Mouse (Mus musculus): ENCODE data around the gene Efl1.

Efl1 gene

DNA sequence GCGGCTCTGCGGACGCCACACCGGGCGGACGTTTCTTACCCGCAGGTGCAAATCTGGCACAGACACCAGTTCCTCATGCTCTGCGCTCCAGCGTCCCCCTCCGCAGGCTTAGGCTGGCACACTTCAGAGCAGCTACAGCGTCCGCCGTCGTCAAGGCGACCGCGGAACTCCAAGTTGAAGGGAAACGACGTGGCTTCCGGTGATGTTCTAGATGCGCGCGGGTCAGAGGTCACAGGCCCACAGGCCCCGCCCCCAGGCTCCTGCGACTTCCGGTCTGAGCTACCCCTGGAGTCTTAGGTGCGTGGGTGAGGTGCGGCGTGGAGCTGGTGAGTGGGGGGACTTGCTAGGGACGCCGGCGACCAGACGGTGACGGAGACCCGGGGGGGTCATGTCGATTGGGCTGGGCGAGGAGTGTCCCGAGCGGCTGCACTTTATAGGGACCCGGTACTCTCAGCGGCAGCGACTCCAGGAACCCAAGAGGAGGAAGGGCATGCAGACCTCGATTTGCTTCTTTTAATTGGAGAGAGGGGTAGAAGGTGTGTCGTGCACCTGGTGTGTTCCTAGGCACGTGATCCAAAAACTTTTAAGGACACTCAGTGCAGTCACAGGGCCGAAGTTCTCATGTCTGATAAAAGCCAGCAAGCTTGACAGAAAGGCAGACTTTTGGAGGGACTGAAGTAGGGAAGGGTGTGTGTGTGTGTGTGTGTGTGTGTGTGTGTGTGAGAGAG, at the start of gene Efl1, which contains the start of gene Saxo2:
Gene Efl1, plus strand, starts transcription at position 262 of the 728 bp plus-strand sequence.
Gene Saxo2, minus strand, starts transcription at position 176 of the 728 bp plus-strand sequence.
- DNase-seq (ENCODE audit: low spot score), result peak; percentile 88

DNA sequence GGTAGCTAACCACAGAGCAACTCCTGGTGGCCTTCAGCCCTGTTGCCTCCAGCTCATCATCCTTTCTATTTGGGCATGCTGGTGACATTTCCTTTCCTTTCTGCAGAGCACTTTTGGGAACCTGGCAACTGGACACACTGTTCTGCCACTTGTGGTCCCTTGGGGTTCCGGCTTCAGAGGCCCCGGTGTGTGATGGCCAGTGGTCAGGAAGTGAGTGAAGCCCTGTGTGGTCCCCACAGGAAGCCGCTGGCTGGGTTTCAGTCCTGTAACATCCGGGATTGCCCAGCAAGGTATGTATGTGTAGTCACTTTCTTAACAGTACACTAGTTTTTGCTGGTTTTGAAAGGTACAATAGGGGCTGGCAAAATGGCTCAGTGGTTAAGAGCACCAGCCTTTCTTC, 46.4 kb upstream of the Efl1 start:
- DNase-seq (ENCODE audit: low spot score), result no peak

DNA sequence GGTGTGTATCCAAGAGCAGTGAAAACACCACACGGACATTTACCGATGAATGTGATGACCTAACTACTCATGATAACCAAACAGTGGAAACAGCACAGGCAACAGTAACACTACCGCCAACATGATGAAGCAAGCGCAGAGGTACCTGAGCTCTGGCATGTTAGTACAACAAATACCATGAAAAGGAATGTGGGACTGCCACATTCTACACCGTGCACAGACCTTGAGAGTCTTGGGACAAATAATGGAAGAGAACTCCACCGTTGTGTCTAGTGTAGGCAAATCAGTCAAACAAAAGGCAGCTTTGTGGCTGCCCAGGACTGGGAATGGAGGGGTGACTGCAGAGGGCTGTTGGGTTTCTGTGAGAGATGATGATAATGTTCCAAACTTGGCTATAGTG, 43.0 kb upstream of the Efl1 start:
- no peak for DNase-seq (ENCODE audit: low spot score)

DNA sequence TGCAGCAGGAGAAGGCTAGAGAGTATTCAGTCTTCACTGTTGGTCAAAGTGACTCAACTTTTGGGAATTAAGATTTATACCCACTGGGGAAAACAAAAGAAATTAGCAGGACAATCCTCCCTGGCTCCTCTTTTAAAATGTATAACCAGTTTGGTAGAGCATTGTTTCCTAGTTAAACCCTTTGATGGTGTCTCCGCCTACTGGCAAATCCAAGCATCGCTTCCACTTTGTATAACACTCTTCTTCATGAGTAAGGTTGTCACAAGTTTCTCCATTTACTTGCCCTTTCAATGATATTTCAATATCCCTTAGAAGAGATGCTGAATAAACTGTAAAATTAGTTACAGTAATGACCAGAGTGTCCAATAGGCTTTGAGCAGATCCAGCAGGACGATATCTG, 38.8 kb upstream of the Efl1 start:
- DNase-seq (ENCODE audit: low spot score), result no peak

DNA sequence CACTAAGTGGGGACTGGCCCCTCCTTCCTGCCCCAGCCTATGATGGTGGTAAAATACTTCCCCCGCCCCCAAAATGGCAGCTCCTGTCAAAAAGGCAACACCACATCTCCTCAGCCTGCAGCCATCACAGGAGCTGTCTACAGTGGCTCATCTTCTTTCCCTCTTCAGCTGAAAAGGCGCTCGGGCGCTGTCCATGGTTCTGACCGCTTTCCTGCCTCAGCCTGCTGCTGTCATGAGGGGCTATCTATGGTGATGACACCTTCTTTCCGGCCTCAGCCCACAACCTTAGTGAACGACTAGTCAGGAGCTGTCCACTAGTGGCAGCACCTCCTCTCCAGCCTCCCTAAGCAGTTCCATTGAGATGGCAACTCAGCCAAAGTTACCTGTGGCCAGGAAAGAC, 23.1 kb upstream of the Efl1 start:
- DNase-seq (ENCODE audit: low spot score), result no peak

DNA sequence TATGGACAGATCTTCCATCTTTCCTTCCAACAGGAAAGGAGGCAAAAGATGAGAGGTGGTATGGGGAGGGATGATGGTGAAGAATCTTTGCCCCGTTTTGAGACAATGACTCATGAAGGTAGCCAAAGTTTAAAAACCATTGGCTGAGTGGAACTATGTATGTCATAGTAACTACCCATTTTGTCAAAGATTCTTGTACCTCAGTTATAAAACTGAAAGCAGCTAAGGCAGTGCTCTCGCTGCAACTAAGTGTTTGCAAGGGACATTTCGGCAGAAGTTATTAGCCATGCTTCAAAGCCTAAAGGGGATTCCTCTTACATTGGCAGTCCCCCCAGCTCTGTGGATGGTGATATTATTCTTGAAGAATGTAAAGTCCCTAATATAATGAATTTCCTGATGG, 1.2 kb upstream of the Efl1 start:
- no peak for DNase-seq (ENCODE audit: low spot score)

DNA sequence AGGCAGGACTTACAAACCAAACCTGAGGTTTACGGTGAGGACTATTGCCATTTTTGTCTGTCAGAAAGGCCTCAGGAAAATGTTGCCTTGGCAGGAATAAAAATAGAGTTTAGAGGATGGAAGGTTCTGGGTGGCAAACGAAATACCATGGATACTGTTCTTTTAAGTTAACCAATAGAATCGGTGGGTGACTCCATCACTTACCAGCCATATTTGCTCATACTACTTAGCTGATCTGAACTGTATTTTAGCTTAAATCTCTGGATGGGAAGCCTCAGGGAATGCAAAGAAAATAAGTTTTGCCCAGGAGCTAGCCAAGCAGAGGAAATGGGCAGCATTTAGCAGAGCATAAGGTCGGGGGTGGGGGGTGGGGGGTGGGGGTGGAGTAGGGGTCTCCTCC, 505 bp upstream of the Efl1 start:
- DNase-seq (ENCODE audit: low spot score), result no peak

DNA sequence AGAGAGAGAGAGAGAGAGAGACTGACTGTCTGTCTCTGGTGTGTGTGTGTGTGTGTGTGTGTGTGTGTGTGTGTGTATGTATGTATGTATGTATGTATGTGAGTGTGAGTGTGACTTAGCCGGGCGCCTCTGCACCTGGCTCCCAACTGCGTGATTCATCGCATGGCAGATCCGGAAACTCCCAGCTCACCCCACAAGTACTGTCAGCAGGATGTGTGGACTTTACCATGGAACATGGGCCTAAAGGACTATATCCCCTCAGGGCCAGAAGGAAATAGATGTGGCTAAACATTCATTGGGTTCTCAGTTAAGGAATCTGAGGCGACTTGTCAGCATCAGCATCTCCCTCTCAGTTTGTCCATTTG, 649 bp downstream of the Efl1 start:
- no peak for DNase-seq (ENCODE audit: low spot score)

DNA sequence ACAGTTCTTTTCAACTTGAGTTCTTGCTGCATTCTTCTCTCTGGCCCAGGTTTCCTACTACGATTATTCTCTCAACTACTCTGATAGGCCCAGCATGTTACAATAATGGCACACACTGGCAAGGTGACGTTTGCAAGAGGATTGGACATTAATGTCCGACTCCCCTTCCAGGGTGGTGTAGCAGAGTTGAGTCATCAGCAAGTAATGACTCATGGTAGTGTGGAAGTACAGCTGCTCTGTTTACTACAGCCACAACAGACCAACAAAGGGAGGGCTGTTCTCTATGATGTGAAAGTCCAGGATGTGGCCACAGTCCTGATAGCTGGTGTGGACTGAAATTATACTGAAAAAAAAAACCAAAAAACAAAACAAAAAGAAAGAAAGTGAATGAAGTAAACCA, 16.2 kb downstream of the Efl1 start:
- DNase-seq (ENCODE audit: low spot score), result no peak

DNA sequence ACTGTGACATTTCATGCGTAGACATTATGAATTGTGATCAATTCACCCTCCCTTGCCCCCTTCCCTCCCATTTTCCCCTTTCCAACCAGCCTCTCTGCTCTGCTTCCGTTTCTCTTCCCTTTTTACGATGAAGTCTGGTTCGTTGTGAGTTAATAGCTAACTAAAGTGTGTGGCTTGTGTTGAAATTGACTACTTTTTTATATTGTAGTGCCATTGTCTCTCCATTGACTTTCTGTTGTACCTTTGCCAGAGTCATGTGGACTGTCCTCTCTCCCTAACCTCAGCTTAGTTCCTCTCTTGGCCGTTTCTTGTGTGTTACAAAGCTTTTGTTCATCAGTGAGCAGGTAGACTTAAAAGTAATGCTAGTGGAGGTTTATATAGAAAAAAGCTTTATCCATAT, 27.6 kb downstream of the Efl1 start:
- DNase-seq (ENCODE audit: low spot score), result no peak

DNA sequence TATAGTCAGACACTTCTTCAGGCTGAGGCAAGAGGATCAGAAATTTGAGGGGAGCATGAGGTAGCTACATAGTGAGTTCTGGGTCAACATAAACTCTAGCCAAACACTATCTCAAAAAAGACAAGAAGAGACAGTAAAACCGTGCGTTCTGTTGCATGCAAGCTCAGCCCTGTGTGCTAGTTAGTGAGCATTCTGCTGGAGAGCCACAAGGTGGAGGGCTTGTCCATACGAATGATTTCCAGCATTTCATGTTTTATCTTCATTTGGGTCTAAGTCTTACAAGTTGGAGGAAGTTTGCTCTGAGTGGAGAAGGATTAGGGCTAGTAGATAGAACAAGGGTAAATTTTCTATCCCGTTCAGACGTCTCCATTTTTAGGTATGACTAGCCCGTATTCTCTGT, 28.4 kb downstream of the Efl1 start:
- DNase-seq (ENCODE audit: low spot score), result no peak

DNA sequence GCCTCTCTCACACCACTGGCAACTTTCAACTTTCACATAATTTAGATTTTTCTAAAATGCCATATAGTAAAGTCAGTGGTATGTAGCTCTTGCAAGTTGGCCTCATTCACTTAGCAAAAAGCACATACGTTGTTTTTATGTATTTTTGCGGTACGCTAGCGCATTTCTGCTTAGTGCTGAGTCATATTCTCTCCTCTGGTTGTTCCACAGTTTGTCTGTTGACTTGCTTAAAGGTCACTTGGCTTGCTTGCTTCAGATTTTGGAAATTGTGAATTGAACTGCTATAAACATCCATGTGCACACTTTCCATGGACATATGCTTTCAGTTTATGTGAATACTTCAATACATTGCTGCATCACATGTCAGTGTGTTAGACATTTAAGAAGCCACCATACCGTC, 31.5 kb downstream of the Efl1 start:
- no peak for DNase-seq (ENCODE audit: low spot score)

DNA sequence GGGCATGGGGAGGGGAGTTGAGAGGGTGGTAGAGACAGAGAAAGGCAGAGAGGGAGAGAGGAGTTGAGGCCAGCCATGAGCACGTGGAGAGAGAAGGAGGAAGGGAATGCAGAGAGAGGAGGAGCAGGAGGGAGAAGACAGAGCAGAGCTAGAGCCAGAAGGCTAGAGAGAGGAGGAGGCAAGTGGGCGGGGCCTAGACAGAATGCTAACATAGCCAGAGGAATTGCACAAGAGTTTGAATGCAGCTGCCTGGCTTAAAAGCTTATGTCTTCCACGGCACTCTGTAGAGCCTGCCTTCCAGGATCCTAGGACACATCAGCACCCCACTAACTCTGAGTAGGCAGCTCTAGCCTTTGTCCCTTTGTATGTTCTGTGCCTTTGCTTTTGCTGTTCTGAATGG, 40.3 kb downstream of the Efl1 start:
- DNase-seq (ENCODE audit: low spot score), result no peak

DNA sequence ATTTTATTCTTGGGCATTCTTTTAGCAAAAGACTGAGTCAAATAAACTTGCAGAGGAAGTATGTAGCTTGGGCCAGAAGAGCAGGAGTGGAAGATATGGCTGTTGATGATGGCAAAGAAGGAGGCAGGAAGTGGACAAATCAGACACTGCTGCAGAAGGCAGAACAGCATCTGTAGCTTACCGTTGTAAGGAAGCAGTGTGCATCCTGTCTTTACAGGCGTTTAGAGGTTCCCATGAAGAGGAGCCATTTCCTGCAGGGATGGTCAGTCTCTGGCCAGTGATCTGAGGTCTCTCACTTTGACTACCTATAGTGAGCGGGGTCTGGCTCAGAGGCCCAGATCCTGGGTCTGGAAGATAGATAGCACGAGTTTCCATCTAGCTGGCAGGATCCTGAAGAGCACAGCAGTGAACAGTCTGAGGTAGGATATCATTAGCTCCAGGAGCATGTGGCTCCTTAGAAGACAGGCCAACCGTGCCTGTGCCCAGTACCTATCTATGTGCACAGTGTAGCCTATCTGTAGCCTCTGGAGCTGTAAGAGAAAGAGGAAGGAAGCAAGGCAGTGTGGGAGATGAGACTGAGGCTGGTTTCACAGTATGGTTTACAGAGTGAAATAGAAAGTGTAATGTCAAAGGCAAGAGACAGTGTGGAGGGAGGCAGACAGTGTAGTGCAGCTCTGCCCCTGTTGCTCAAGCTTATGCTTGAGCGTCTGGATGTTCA, 42.8 kb downstream of the Efl1 start:
- DNase-seq (ENCODE audit: low spot score), result no peak

DNA sequence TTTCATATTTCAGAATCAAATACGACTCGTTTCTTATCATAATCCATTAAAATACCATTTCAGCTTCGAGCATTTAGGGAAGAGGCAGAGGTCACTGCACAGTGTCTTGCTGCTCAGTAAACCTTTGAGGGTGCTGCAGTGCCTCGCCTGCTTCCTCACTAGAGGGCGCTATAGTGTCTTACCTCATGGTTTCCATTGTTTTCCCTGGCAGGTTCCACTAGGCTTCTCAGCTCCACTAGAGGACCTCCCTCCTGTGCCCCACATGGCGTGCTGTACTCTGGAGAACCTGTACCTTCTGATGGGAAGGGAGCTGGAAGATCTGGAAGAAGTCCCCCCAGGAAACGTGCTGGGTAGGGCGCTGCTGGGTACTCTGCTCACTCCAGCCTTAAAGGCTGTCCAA, 49.3 kb downstream of the Efl1 start:
- DNase-seq (ENCODE audit: low spot score), result no peak

DNA sequence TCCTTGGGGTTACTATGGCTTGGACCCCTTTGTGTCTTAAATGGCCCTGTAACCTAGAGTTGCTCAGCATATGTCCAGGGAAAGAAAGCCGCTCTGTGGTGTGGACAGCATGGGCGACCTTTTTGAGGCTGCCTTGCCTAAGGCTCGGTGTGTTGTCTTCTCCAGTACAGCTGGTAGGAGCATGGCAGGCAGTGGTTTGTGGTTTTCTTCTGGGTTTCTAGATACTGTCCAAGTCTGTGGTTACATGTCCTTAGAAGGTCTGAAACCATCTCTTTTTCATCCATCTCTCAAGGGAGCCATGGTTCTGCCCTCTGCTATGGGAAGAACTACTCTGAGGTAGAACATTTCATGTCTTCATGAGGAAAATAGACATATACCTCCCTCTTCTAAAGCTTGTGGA, 50.6 kb downstream of the Efl1 start:
- DNase-seq (ENCODE audit: low spot score), result no peak

DNA sequence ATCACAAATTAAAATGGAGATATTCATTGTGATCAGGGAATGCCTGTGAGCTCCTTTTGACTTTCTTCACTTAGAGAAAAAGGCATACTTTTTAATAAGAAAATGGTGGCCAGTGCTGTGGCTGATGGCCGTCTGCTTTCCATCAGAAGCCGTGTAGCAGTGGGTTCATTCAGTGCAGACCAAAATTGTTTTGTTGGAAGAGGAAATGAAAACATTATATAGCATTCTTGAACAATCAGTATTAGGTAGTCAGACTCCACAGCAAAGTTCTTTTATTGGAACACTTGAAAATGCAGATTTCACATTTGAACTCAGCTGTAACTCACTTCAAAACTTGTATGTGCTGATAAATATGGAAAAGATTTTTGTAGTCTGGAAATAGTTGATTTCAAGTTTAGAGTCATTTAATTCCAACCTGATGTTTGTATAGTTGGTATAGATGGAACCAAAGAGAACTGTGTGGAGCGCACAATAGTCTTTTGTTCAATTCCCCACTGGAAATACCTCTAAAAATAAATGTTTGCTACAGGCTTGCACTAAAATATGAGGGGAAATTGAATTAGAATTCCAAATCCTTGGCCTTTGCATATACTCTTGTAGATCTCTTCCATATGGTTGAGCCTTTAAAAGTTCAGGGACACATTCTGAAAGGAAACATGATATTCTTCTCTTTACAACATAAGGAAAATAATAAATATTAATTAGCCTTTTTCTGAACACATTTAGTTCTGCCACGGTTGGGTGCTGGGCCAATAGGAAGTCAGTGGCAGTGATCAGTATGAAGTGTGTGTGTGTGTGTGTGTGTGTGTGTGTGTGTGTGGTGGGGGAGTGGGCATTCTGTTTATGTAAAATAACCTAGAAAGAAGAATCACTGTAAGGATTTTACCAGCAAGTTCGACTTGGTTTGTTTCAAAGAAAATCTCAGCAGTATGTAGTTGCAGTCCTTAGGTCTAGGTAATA, 54.2 kb downstream of the Efl1 start:
- no peak for DNase-seq (ENCODE audit: low spot score)

DNA sequence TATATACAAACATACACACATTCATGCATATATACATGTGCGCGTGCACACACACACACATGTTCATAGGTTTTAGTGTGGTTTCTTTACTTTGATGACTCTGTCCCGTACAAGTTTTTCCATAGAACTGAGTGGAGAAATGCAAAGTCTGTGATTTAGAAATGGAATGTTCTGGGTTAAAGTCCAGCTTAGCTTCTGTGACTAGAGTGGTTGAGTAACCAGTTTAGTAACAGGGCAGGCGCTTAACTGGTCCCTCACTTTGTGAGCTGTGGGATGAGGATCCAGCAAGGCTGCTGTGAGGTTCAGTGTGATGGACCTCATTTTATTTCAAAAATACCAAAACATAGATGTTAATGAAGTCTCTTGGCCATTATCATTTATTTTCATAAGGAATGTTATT, 60.8 kb downstream of the Efl1 start:
- no peak for DNase-seq (ENCODE audit: low spot score)

DNA sequence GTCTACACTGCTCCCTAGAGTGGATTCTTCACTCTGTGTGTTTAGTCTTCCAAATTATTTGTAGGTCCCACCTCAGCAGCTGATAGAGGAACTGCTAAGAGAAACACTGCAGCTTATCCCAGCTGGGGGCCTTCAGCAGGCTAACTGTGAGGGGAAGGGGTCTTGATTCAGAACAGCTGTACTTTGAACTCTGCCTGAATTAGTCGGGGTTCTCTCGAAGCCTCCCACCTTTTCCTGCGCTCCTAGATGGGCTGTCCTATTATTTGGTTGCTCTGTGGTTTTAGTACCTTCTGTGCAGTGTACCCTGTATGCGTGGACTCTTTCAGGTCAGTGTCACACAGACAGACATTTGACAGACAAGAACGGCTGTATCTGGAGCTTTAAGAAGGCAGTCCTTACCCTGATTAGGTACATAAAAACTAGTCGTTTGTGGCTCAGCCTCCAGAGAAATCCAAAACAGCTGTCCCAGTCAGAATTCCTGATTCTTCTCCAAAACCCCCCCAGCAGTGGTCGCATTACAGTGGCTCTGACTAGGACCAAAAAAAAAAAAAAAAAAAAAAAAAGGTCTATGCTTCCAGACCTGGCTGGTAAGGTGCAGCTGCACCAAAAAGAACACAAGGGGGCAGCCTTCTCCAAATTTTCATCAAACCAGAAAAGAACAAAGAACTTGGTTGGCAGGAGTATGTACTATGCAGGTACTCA, 66.9 kb downstream of the Efl1 start:
- no peak for DNase-seq (ENCODE audit: low spot score)

DNA sequence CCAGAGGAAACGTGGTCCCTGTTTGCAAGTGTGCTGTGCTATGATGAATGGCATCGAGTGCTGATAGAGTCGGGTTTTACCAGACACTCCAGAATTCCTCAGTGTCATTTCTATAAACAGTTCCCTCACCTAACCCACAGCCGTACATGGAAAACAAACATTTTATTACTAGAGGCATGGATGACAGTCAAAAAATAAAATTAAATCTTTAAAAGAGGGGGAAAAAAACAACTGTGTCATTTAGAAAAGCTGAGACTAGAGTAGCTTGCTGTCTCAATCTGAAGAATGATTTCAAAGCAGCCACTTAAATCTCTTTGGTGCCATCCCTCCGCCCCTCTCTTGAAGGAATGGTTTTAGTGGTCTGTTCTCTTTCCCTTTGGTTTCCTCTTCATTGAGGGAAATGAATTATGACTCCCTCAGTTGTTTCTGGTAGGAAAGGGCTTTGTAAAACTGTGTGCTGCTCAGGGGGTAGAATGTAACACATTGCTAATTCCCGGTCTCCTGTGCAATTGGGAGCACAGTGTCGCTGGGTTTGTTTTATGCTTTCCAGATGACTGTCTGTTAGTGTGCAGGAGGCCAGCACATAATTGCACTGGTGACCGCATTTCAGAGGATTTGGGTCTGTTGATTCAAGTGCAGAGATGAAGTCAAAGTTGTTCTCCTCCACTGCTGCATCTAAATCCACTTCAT, 67.6 kb downstream of the Efl1 start:
- no peak for DNase-seq (ENCODE audit: low spot score)

DNA sequence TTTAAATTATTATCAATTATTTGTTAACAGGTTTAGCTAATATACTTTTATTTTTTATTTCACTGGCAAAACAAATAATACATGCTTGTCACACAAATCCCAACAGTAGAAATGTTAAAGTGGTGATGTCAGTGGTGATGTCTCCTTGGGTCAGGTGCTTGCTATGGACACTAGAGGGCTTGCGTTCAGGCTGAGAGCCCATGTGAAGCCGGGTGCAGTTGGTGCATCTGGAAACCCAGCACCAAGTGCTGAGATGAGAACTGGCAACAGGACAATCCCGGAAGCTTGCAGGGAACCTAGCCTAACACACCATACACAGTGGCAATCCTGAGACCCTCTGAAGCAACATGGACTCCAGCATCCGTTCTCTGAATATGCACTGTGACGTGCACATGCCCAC, 70.9 kb downstream of the Efl1 start:
- no peak for DNase-seq (ENCODE audit: low spot score)

DNA sequence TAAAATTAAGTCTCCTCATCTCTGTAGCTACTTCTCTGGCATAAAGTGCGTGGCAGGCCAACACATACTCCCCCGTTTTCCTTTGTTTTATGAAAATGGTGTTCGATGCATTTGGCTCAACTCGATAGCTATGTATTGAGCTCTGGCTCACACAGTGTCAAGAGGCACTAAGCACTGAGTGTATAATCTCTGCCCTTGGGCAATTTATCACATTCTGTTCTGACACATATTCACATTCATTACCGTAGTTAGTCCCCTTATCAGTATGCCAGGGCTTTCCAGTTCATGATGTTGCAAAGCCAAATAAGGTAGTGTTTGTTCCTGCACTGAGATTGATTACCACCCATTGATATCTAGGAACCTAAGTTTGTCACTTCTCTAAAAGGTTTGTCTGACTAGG, 71.3 kb downstream of the Efl1 start:
- no peak for DNase-seq (ENCODE audit: low spot score)
